In the genomic region with DNA sequence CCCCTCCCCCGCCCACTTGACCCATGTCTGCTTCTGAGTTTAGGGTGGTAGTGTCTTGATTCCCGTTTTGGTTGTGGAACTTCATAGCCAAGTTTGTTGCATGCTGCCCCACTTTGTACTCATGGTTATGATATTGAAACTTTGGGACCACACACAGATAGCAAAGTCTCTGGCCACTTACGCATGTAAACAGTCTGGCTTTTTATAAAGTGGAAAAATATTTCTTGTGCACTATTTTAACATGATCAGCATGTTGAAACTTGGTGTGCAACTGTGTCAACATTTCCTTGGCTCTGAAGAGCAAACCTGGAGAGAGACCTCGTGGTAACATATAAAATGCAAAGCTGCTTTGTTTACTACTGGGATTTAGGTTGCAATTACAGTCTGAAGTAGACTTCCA, we compare ENCODE assay signal across 26 mouse cellular contexts. TPM values are rescaled to one million over a fixed set of nuclear protein-coding genes. Genes with fewer than 3 reads are reported as not detected.
DNase-seq lines count a peak whose midpoint lies in the region; ATAC-seq and TF ChIP-seq lines count a peak whose summit lies in the region.
"Had no signal": no experiment of that assay in that cellular context is flagged by ENCODE, and none has a peak within 500 bp of the region (broad histone marks: within the 10 kb centered on the region; RNA-seq: fewer than 3 reads in every experiment).

No protein-coding gene starts in this region.

- H3K9me3 ChIP-seq in lung, embryonic 15.5 days, result no peaks in the 10 kb centered on the region
- no peaks in the 10 kb centered on the region for H3K9me3 ChIP-seq in stomach, postnatal 0 days (ENCODE audit: control insufficient read depth, low read length)
- H3K9me3 ChIP-seq: embryonic facial prominence, embryonic 13.5 days; forebrain, embryonic 12.5 days; G1E; heart, embryonic 15.5 days; intestine, embryonic 15.5 days; limb, embryonic 12.5 days; liver, embryonic 13.5 days had no signal

- intact Hi-C loops in gastrocnemius, adult 2 months (cut with DNase I), result no loop called here

- no peaks in the 10 kb centered on the region for H3K27me3 ChIP-seq in lung, embryonic 15.5 days
- no peaks in the 10 kb centered on the region for H3K27me3 ChIP-seq in stomach, postnatal 0 days (ENCODE audit: control insufficient read depth, insufficient read depth, low read length)
- H3K27me3 ChIP-seq: embryonic facial prominence, embryonic 13.5 days; forebrain, embryonic 12.5 days; heart, embryonic 15.5 days; hindbrain, embryonic 12.5 days; intestine, embryonic 15.5 days; limb, embryonic 12.5 days; liver, embryonic 13.5 days; midbrain, embryonic 13.5 days; Patski had no signal

- WGBS in lung, embryonic 15.5 days, result 42% methylated on average over 4 of the region's 4 CpGs
- 50% methylated on average over 4 of the region's 4 CpGs for WGBS in lung, adult 2 months
- 46% methylated on average over 4 of the region's 4 CpGs for WGBS in stomach, postnatal 0 days

- H3K4me3 ChIP-seq in gastrocnemius, adult 2 months, result no peak overlapping the region
- H3K4me3 ChIP-seq in lung, embryonic 15.5 days, result no peak overlapping the region
- no peak overlapping the region for H3K4me3 ChIP-seq in lung, adult 2 months (replicated peaks; ENCODE audit: extremely low read depth, low read depth, low read length)
- no peak overlapping the region for H3K4me3 ChIP-seq in bone marrow macrophage, adult 2 months (ENCODE audit: insufficient read depth, low read length)
- H3K4me3 ChIP-seq in stomach, postnatal 0 days (ENCODE audit: low read depth, low read length), result no peak overlapping the region
- H3K4me3 ChIP-seq: embryonic facial prominence, embryonic 13.5 days; forebrain, embryonic 12.5 days; heart, embryonic 15.5 days; hindbrain, embryonic 12.5 days; intestine, embryonic 15.5 days; limb, embryonic 12.5 days; liver, embryonic 13.5 days; midbrain, embryonic 13.5 days had no signal

- no peak overlapping the region for H3K4me2 ChIP-seq in lung, embryonic 15.5 days
- H3K4me2 ChIP-seq in stomach, postnatal 0 days (replicated peaks; ENCODE audit: low read depth), result no peak overlapping the region
- H3K4me2 ChIP-seq: embryonic facial prominence, embryonic 13.5 days; forebrain, embryonic 12.5 days; heart, embryonic 15.5 days; hindbrain, embryonic 12.5 days; intestine, embryonic 15.5 days; limb, embryonic 12.5 days; liver, embryonic 13.5 days; midbrain, embryonic 13.5 days had no signal

- H3K4me1 ChIP-seq in lung, embryonic 15.5 days, result peaks cover 28% of the 10 kb centered on the region
- peaks cover 17% of the 10 kb centered on the region for H3K4me1 ChIP-seq in lung, adult 2 months (ENCODE audit: control insufficient read depth, insufficient read depth, low read length)
- peaks cover 24% of the 10 kb centered on the region for H3K4me1 ChIP-seq in bone marrow macrophage, adult 2 months (ENCODE audit: control insufficient read depth, insufficient read depth, low read length)
- H3K4me1 ChIP-seq in stomach, postnatal 0 days (replicated peaks; ENCODE audit: control insufficient read depth, insufficient read depth), result no peaks in the 10 kb centered on the region; the same call in 1 of the 2 replicates
- H3K4me1 ChIP-seq: forebrain, embryonic 12.5 days; hindbrain, embryonic 12.5 days; midbrain, embryonic 13.5 days had no signal

- no peaks in the 10 kb centered on the region for H3K36me3 ChIP-seq in lung, embryonic 15.5 days
- no peaks in the 10 kb centered on the region for H3K36me3 ChIP-seq in stomach, postnatal 0 days (ENCODE audit: control insufficient read depth, insufficient read depth, low read length)
- H3K36me3 ChIP-seq: embryonic facial prominence, embryonic 13.5 days; forebrain, embryonic 12.5 days; heart, embryonic 15.5 days; hindbrain, embryonic 12.5 days; intestine, embryonic 15.5 days; limb, embryonic 12.5 days; liver, embryonic 13.5 days; midbrain, embryonic 13.5 days had no signal

- no peak for DNase-seq in gastrocnemius, adult 2 months
- DNase-seq in gastrocnemius, postnatal 10 days, result no peak
- no peak for DNase-seq in lung, adult 2 months
- DNase-seq in stomach, postnatal 0 days (ENCODE audit: low spot score), result no peak
- no peak for DNase-seq in kidney, adult 11 months
- DNase-seq: cerebellum, adult 11-12 months; cerebellum, adult 9-11 months; embryo, embryonic 11 days; forebrain, postnatal 0 days; gastrocnemius, postnatal 14 days; liver, embryonic 13.5 days; thymus, adult 18-20 months; thymus, postnatal 25 days had no signal

- peak overlapping the region; percentile 90 for H3K27ac ChIP-seq in gastrocnemius, adult 2 months
- H3K27ac ChIP-seq in lung, embryonic 15.5 days, result peak overlapping the region; percentile 55; the same call in 1 of the 2 replicates
- peak overlapping the region; percentile 44 for H3K27ac ChIP-seq in bone marrow macrophage, adult 2 months (ENCODE audit: insufficient read depth, low read depth, low read length)
- H3K27ac ChIP-seq in stomach, postnatal 0 days (replicated peaks), result no peak overlapping the region
- H3K27ac ChIP-seq: embryonic facial prominence, embryonic 13.5 days; forebrain, embryonic 12.5 days; hindbrain, embryonic 12.5 days; liver, embryonic 13.5 days; macrophage; midbrain, embryonic 13.5 days had no signal

- TF ChIP-seq CTCF in gastrocnemius, adult 2 months (IDR thresholded peaks at IDR 0.05), result no peak
- TF ChIP-seq CTCF in lung, adult 2 months (IDR thresholded peaks at IDR 0.05; ENCODE audit: insufficient read depth, low read length), result no peak
- no peak for TF ChIP-seq CTCF in bone marrow macrophage, adult 2 months (IDR thresholded peaks at IDR 0.05; ENCODE audit: low read depth, low read length)
- TF ChIP-seq CTCF in stomach, postnatal 0 days (IDR thresholded peaks at IDR 0.05; ENCODE audit: low read depth), result no peak

- peak; percentile 53; the same call in 1 of the 2 replicates for ATAC-seq in lung, embryonic 15.5 days (ENCODE audit: borderline replicate concordance, extremely low read depth, low FRiP score, low TSS enrichment)
- ATAC-seq in stomach, postnatal 0 days (ENCODE audit: low FRiP score, low TSS enrichment), result peak; percentile 40; the same call in 1 of the 2 replicates
- ATAC-seq: forebrain, postnatal 0 days; hindbrain, postnatal 0 days; midbrain, embryonic 13.5 days; Patski had no signal

- H3K9ac ChIP-seq in lung, embryonic 15.5 days, result no peak overlapping the region
- no peak overlapping the region for H3K9ac ChIP-seq in stomach, postnatal 0 days (ENCODE audit: low read length)
- H3K9ac ChIP-seq: embryonic facial prominence, embryonic 13.5 days; forebrain, embryonic 12.5 days; forebrain, postnatal 0 days; heart, embryonic 15.5 days; hindbrain, embryonic 12.5 days; intestine, embryonic 15.5 days; limb, embryonic 12.5 days; liver, embryonic 13.5 days; midbrain, embryonic 13.5 days had no signal

- no peak for TF ChIP-seq EP300 in stomach, postnatal 0 days (optimal IDR thresholded peaks at IDR 0.05)

- TF ChIP-seq POLR2A in lung, adult 2 months (IDR thresholded peaks at IDR 0.05; ENCODE audit: borderline replicate concordance, extremely low read depth, low read depth, low read length), result no peak
- TF ChIP-seq POLR2A in bone marrow macrophage, adult 2 months (IDR thresholded peaks at IDR 0.05; ENCODE audit: borderline replicate concordance, low read depth, low read length), result no peak

RNA-seq across cellular contexts. Expression of gene AL731706.1, which starts 56.3 kb away (rescaled TPM):
- 10 to 100 TPM; 22.5 to 28.0 TPM for total RNA-seq in gastrocnemius, adult 2 months (2021)
- total RNA-seq in gastrocnemius, postnatal 10 days (2021), result 10 to 100 TPM; 11.4 to 16.9 TPM
- 25.1 and 31.7 TPM in 2 replicates for polyA plus RNA-seq in lung, embryonic 15.5 days (2015; fragmentation: Nextera tagmentation; extraction: Ambion mirVana)
- polyA plus RNA-seq in lung, adult 2 months (2012; rRNA removed), result 2.6 and 5.3 TPM in 2 replicates
- 8.0 and 19.6 TPM in 2 replicates for polyA plus RNA-seq in bone marrow macrophage, adult 2 months (2012; ENCODE audit: insufficient read depth, insufficient read length, missing spikeins)
- 26.3 and 33.2 TPM in 2 replicates for polyA plus RNA-seq in stomach, postnatal 0 days (2015; fragmentation: Nextera tagmentation; extraction: Ambion mirVana)

RNA-seq across cellular contexts. Expression of gene Mkks, which starts 56.3 kb away (rescaled TPM):
- total RNA-seq in gastrocnemius, adult 2 months (2021), result 10 to 100 TPM; 33.5 to 38.2 TPM
- 10 to 100 TPM; 18.6 to 23.8 TPM for total RNA-seq in gastrocnemius, postnatal 10 days (2021)
- polyA plus RNA-seq in lung, embryonic 15.5 days (2015; fragmentation: Nextera tagmentation; extraction: Ambion mirVana), result 11.6 and 12.1 TPM in 2 replicates
- 3.6 and 4.7 TPM in 2 replicates for polyA plus RNA-seq in lung, adult 2 months (2012; rRNA removed)
- 16.2 and 26.4 TPM in 2 replicates for polyA plus RNA-seq in bone marrow macrophage, adult 2 months (2012; ENCODE audit: insufficient read depth, insufficient read length, missing spikeins)
- polyA plus RNA-seq in stomach, postnatal 0 days (2015; fragmentation: Nextera tagmentation; extraction: Ambion mirVana), result 10.8 and 15.6 TPM in 2 replicates

RNA-seq across cellular contexts. Expression of gene Slx4ip, which starts 56.5 kb away (rescaled TPM):
- total RNA-seq in gastrocnemius, adult 2 months (2021), result 1 to 10 TPM; 2.6 to 4.8 TPM
- 1 to 10 TPM; 2.5 to 2.6 TPM for total RNA-seq in gastrocnemius, postnatal 10 days (2021)
- polyA plus RNA-seq in lung, embryonic 15.5 days (2015; fragmentation: Nextera tagmentation; extraction: Ambion mirVana), result 7.2 and 7.3 TPM in 2 replicates
- polyA plus RNA-seq in lung, adult 2 months (2012; rRNA removed), result 0.38 and 0.70 TPM in 2 replicates
- polyA plus RNA-seq in bone marrow macrophage, adult 2 months (2012; ENCODE audit: insufficient read depth, insufficient read length, missing spikeins), result 4.7 and 4.9 TPM in 2 replicates
- polyA plus RNA-seq in stomach, postnatal 0 days (2015; fragmentation: Nextera tagmentation; extraction: Ambion mirVana), result 2.1 TPM in 2 replicates
